Mouse (Mus musculus): ENCODE measurements around the gene Ccdc78. TPM values are rescaled to one million over a fixed set of nuclear protein-coding genes. Genes with fewer than 3 reads are reported as not detected.

The Ccdc78 gene
- polyA plus RNA-seq, 1 experiment: 0.08 TPM

DNA sequence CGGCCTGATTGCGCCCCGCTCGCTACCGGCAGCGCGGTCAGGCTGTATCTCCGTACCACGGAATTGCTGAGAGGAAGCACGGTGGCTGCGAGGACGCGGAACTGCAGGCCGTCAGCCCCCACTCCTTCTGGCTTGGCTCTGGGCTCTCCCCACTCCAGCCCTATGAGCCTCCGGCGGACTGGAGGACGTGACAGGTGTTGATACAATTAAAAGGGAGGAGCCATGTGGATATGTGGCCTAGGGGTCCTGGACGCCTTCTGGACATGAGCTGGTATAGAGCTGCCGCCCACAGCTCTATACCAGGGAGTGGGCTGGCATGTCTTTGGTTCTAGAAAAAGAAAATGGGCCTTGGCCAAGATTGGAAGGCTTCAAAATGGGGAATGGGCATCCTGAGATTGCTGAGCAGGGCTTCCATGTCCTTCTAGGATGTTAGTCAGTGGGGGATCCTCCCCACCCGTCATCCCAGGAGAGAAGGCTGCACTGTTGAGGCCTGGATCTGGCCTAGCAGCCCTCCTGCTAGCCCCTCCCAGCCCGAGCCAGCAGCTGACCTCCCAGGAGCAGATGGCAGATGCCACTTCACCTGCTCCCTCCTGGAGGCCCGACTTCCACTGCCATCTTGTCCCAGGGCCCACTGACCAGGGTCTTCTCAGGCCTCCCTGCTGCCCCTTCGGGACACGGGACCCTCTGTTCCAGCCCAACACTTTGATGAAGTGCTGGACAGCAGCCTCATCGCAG is 23.4 kb downstream of the Ccdc78 start:
- Histone ChIP-seq H3K36me3 (ENCODE audit: control insufficient read depth, insufficient read depth) (no peaks in the 10 kb centered on the region), H3K27me3 (ENCODE audit: control insufficient read depth, insufficient read depth, insufficient read length) (no peaks in the 10 kb centered on the region), H3K4me2 (ENCODE audit: low read depth) (peak overlapping the region; percentile 77), H3ac (ENCODE audit: control insufficient read depth, insufficient read length) (peak overlapping the region; percentile 38), H3K79me2 (ENCODE audit: control insufficient read depth, insufficient read depth) (no peaks in the 10 kb centered on the region), H3K4me3 (peak overlapping the region; percentile 26)
- TF ChIP-seq CEBPB (IDR thresholded peaks at IDR 0.05; ENCODE audit: insufficient read depth, poor library complexity, severe bottlenecking) (no peak), USF1 (IDR thresholded peaks at IDR 0.05; ENCODE audit: low read depth) (no peak), MYOG (IDR thresholded peaks at IDR 0.05; ENCODE audit: control insufficient read depth in 1 of 3, insufficient read depth in 1 of 3, insufficient read length in 2 of 3, low read depth in 2 of 3) (peak in 2 of 3 experiments; percentile 51 to 74), MYOD1 (IDR thresholded peaks at IDR 0.05; ENCODE audit: control insufficient read depth in 1 of 3, insufficient read length in 2 of 3, low read depth in 2 of 3) (peak in 2 of 3 experiments; percentile 23 to 31)

DNA sequence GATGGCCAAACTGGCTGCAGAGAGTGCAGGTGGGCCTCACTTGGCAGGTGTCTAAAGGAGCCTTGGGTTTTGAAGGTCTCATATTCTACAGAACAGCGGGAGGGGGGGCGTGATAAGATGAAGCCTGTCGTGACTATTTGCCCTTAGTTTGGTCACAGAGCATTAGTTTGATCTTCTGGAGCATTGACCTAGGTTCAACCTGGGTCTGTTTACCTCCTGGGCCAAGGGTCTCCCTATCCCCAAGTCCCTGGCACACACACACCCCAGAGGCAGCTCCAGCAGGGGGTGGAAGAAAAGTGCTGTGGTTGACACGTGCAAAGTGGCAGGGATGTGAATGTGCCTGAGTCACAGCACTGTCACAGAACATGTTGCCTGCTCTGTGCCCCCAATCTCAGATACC is 24.5 kb downstream of the Ccdc78 start:
- Histone ChIP-seq H3K36me3 (ENCODE audit: control insufficient read depth, insufficient read depth) (no peaks in the 10 kb centered on the region), H3ac (ENCODE audit: control insufficient read depth, insufficient read length) (no peak overlapping the region), H3K27me3 (ENCODE audit: control insufficient read depth, insufficient read depth, insufficient read length) (no peaks in the 10 kb centered on the region), H3K4me2 (ENCODE audit: low read depth) (no peak overlapping the region), H3K4me3 (no peak overlapping the region), H3K79me2 (ENCODE audit: control insufficient read depth, insufficient read depth) (no peaks in the 10 kb centered on the region)
- TF ChIP-seq CEBPB (IDR thresholded peaks at IDR 0.05; ENCODE audit: insufficient read depth, poor library complexity, severe bottlenecking): no peak
- TF ChIP-seq MAX (IDR thresholded peaks at IDR 0.05; ENCODE audit: low read depth): no peak
- TF ChIP-seq USF1 (IDR thresholded peaks at IDR 0.05; ENCODE audit: low read depth): no peak
- no peak for TF ChIP-seq E2F4 (IDR thresholded peaks at IDR 0.05; ENCODE audit: insufficient read depth)
- TF ChIP-seq SRF (IDR thresholded peaks at IDR 0.05; ENCODE audit: control insufficient read depth, insufficient read length, low read depth): no peak
- TF ChIP-seq REST (IDR thresholded peaks at IDR 0.05; ENCODE audit: insufficient read depth, insufficient read length): no peak
- no peak for TF ChIP-seq POLR2AphosphoS2 (IDR thresholded peaks at IDR 0.05; ENCODE audit: insufficient read length, low read depth)
- no peak for TF ChIP-seq MYOD1 (IDR thresholded peaks at IDR 0.05; ENCODE audit: control insufficient read depth in 1 of 3, insufficient read length in 2 of 3, low read depth in 2 of 3)
- no peak for TF ChIP-seq TCF3 (IDR thresholded peaks at IDR 0.05; ENCODE audit: insufficient read length, low read depth)
- TF ChIP-seq TCF12 (IDR thresholded peaks at IDR 0.05; ENCODE audit: insufficient read depth, poor library complexity, severe bottlenecking): no peak
- no peak for TF ChIP-seq POLR2A (IDR thresholded peaks at IDR 0.05; ENCODE audit: insufficient read length, low read depth)
- no peak for TF ChIP-seq MYOG (IDR thresholded peaks at IDR 0.05; ENCODE audit: control insufficient read depth in 1 of 3, insufficient read depth in 1 of 3, insufficient read length in 2 of 3, low read depth in 2 of 3)

DNA sequence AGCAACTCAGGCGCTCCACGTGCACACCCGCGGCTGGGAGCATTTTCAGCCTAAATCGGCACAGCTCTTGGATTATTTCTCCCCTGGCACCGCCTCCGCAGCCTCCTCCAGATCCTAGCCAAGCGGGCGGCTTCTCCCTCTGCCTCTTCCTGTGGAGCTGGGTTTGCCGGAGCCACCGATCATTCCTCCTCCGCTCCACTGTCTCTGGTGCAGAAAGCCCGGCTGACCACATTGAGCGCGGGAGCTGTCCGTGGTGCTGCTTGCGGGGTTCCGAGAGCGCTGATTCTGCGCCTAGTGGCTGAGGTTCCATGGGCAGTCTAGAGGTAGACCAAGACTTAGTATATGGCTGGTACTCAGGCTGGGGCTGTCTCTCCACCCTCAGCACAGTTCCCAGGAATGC is 27.1 kb downstream of the Ccdc78 start:
- Histone ChIP-seq H3K4me2 (ENCODE audit: low read depth) (no peak overlapping the region), H3ac (ENCODE audit: control insufficient read depth, insufficient read length) (no peak overlapping the region), H3K79me2 (ENCODE audit: control insufficient read depth, insufficient read depth) (no peaks in the 10 kb centered on the region), H3K27me3 (ENCODE audit: control insufficient read depth, insufficient read depth, insufficient read length) (no peaks in the 10 kb centered on the region), H3K36me3 (ENCODE audit: control insufficient read depth, insufficient read depth) (no peaks in the 10 kb centered on the region), H3K4me3 (no peak overlapping the region)
- TF ChIP-seq REST (IDR thresholded peaks at IDR 0.05; ENCODE audit: insufficient read depth, insufficient read length): peak; percentile 99
- TF ChIP-seq MYOD1 (IDR thresholded peaks at IDR 0.05; ENCODE audit: control insufficient read depth in 1 of 3, insufficient read length in 2 of 3, low read depth in 2 of 3): no peak
- TF ChIP-seq MYOG (IDR thresholded peaks at IDR 0.05; ENCODE audit: control insufficient read depth in 1 of 3, insufficient read depth in 1 of 3, insufficient read length in 2 of 3, low read depth in 2 of 3): peak in 1 of 3 experiments; percentile 14

DNA sequence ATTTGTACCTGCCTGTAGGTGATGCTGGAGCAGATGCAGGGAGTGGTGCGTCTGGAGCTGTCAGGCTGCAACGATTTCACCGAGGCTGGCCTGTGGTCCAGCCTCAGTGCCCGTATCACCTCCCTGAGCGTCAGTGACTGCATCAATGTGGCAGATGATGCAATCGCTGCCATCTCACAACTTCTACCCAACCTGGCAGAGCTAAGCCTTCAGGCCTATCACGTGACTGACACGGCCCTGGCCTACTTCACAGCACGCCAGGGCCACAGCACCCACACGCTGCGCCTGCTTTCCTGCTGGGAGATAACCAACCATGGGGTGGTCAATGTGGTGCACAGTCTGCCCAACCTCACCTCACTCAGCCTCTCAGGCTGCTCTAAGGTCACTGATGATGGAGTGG is 31.3 kb downstream of the Ccdc78 start:
- Histone ChIP-seq H3K27me3 (ENCODE audit: control insufficient read depth, insufficient read depth, insufficient read length) (no peaks in the 10 kb centered on the region), H3K79me2 (ENCODE audit: control insufficient read depth, insufficient read depth) (no peaks in the 10 kb centered on the region)
- TF ChIP-seq REST (IDR thresholded peaks at IDR 0.05; ENCODE audit: insufficient read depth, insufficient read length) (no peak), TCF3 (IDR thresholded peaks at IDR 0.05; ENCODE audit: insufficient read length, low read depth) (no peak), USF1 (IDR thresholded peaks at IDR 0.05; ENCODE audit: low read depth) (no peak), MAX (IDR thresholded peaks at IDR 0.05; ENCODE audit: low read depth) (no peak), POLR2AphosphoS2 (IDR thresholded peaks at IDR 0.05; ENCODE audit: insufficient read length, low read depth) (no peak), MYOG (IDR thresholded peaks at IDR 0.05; ENCODE audit: control insufficient read depth in 1 of 3, insufficient read depth in 1 of 3, insufficient read length in 2 of 3, low read depth in 2 of 3) (no peak)

DNA sequence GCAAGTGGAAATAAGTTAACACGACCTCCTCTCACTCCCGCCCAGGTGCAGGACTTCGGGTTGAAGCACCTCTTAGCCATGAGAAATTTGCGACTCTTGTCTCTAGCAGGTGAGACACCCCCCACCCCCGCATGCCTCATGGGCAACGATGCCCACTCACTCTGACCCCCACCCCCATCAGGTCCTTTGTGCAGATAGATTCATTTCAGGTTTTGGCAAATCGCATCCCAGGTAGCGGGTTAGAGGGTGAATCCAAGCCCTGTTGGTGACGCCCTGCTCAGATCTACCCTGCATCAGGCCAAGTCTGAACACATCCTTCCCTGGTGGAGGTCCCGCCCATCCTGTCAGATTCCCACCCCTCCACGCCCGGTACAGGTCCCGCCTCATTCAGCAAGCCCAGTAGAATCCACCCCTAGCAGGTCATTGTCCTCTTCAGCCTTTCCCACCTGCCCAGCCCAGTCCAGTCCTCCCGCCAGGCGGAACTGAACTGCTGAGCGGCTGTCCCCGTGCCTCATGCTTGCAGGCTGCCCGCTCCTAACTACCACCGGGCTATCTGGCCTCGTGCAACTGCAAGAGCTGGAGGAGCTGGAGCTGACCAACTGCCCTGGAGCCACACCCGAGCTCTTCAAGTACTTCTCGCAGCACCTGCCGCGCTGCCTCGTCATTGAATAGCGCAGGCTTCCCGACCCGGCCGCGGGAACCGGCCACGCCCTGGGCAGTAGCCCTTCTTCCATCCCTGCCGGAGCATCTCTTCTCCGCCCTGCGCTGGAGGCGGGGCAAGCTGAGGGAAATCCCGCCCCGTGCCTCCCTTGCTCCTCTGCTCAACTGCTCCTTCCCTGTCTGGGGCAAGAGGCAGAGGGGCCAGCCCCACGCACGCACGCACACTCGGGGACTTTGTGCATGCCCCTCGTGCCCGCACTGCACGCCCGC is 32.7 kb downstream of the Ccdc78 start:
- Histone ChIP-seq H3K4me3 (no peak overlapping the region), H3K27me3 (ENCODE audit: control insufficient read depth, insufficient read depth, insufficient read length) (no peaks in the 10 kb centered on the region)

More for the DNA sequence above, 31.3 kb downstream of the Ccdc78 start:
- Histone ChIP-seq H3ac (ENCODE audit: control insufficient read depth, insufficient read length) (no peak overlapping the region), H3K4me3 (no peak overlapping the region), H3K4me2 (ENCODE audit: low read depth) (no peak overlapping the region), H3K36me3 (ENCODE audit: control insufficient read depth, insufficient read depth) (no peaks in the 10 kb centered on the region)

More for the DNA sequence above, 32.7 kb downstream of the Ccdc78 start:
- peak overlapping the region; percentile 18 for H3K4me2 ChIP-seq (ENCODE audit: low read depth)
- H3K36me3 ChIP-seq (ENCODE audit: control insufficient read depth, insufficient read depth): no peaks in the 10 kb centered on the region
- H3K79me2 ChIP-seq (ENCODE audit: control insufficient read depth, insufficient read depth): no peaks in the 10 kb centered on the region
- TF ChIP-seq MYOD1 (IDR thresholded peaks at IDR 0.05; ENCODE audit: control insufficient read depth in 1 of 3, insufficient read length in 2 of 3, low read depth in 2 of 3): peak in 1 of 3 experiments; percentile 26
- no peak for TF ChIP-seq MAX (IDR thresholded peaks at IDR 0.05; ENCODE audit: low read depth)
- TF ChIP-seq MYOG (IDR thresholded peaks at IDR 0.05; ENCODE audit: control insufficient read depth in 1 of 3, insufficient read depth in 1 of 3, insufficient read length in 2 of 3, low read depth in 2 of 3): no peak
- TF ChIP-seq USF1 (IDR thresholded peaks at IDR 0.05; ENCODE audit: low read depth): no peak
- TF ChIP-seq CEBPB (IDR thresholded peaks at IDR 0.05; ENCODE audit: insufficient read depth, poor library complexity, severe bottlenecking): no peak
- no peak for TF ChIP-seq TCF12 (IDR thresholded peaks at IDR 0.05; ENCODE audit: insufficient read depth, poor library complexity, severe bottlenecking)
- TF ChIP-seq POLR2AphosphoS2 (IDR thresholded peaks at IDR 0.05; ENCODE audit: insufficient read length, low read depth): no peak
- no peak for TF ChIP-seq POLR2A (IDR thresholded peaks at IDR 0.05; ENCODE audit: insufficient read length, low read depth)
- TF ChIP-seq TCF3 (IDR thresholded peaks at IDR 0.05; ENCODE audit: insufficient read length, low read depth): no peak
- no peak overlapping the region for H3ac ChIP-seq (ENCODE audit: control insufficient read depth, insufficient read length)
